Mouse (Mus musculus): ENCODE data around the gene Fam193b. TPM values are rescaled to one million over a fixed set of nuclear protein-coding genes. Genes with fewer than 3 reads are reported as not detected.

Fam193b gene
- polyA plus RNA-seq, 1 experiment from 2014 or later: 32.1 TPM

GRCm38 (mm10) chr13:55494257-55494656, 76.7 kb downstream of the Fam193b start:
- H3K4me2 ChIP-seq (ENCODE audit: low read depth, low read length): no peak overlapping the region
- H3K27ac ChIP-seq (replicated peaks; ENCODE audit: low read depth, low read length): no peak overlapping the region
- no peak overlapping the region for H3K9ac ChIP-seq (ENCODE audit: low read depth, low read length)
- H3K27me3 ChIP-seq (replicated peaks; ENCODE audit: control insufficient read depth, insufficient read depth, low read length): no peaks in the 10 kb centered on the region
- ATAC-seq (ENCODE audit: low read depth): no peak
- H3K4me3 ChIP-seq (ENCODE audit: low read depth, low read length): no peak overlapping the region
- no peaks in the 10 kb centered on the region for H3K9me3 ChIP-seq (ENCODE audit: control insufficient read depth, low read length)
- no peaks in the 10 kb centered on the region for H3K4me1 ChIP-seq (ENCODE audit: control insufficient read depth, insufficient read depth, low read length)
- WGBS: 32% methylated on average over 2 of the region's 2 CpGs
- DNase-seq (ENCODE audit: low spot score): no peak
- H3K36me3 ChIP-seq (ENCODE audit: control insufficient read depth, insufficient read depth, low read length): peaks cover 17% of the 10 kb centered on the region

Small RNA genes lying within 50 kb of the gene (microRNA-seq; reads per million reads assigned to microRNA genes)
- gene Mir6945 (ENCODE audit: borderline number of aligned reads): 1.5 reads per million

Other genes starting within 250 kb of the Fam193b start
- gene Rab24, start 249.2 kb downstream of the Fam193b start, polyA plus RNA-seq (2014; fragmentation: Nextera tagmentation; extraction: Ambion mirVana): 92.1 and 102 TPM in 2 replicates
- gene Mxd3, start 241.3 kb downstream of the Fam193b start, polyA plus RNA-seq (2014; fragmentation: Nextera tagmentation; extraction: Ambion mirVana): 36.0 and 39.4 TPM in 2 replicates
- 102 and 105 TPM in 2 replicates for gene Lman2, start 208.3 kb downstream of the Fam193b start, polyA plus RNA-seq (2014; fragmentation: Nextera tagmentation; extraction: Ambion mirVana)
- gene Rgs14, start 201.4 kb downstream of the Fam193b start, polyA plus RNA-seq (2014; fragmentation: Nextera tagmentation; extraction: Ambion mirVana): 1.3 and 3.3 TPM in 2 replicates
- not detected in 2 replicates for gene Slc34a1, start 172.9 kb downstream of the Fam193b start, polyA plus RNA-seq (2014; fragmentation: Nextera tagmentation; extraction: Ambion mirVana)
- gene Pfn3, start 155.9 kb downstream of the Fam193b start, polyA plus RNA-seq (2014; fragmentation: Nextera tagmentation; extraction: Ambion mirVana): 0.70 TPM in 1 of 2 replicates, not detected in the other
- gene F12, start 144.3 kb downstream of the Fam193b start, polyA plus RNA-seq (2014; fragmentation: Nextera tagmentation; extraction: Ambion mirVana): not detected in 2 replicates
- gene Grk6, start 126.0 kb downstream of the Fam193b start, polyA plus RNA-seq (2014; fragmentation: Nextera tagmentation; extraction: Ambion mirVana): 44.0 and 46.6 TPM in 2 replicates
- gene Prr7, start 106.9 kb downstream of the Fam193b start, polyA plus RNA-seq (2014; fragmentation: Nextera tagmentation; extraction: Ambion mirVana): 1.9 and 2.7 TPM in 2 replicates
- gene Dbn1, start 83.0 kb downstream of the Fam193b start, polyA plus RNA-seq (2014; fragmentation: Nextera tagmentation; extraction: Ambion mirVana): 141 and 167 TPM in 2 replicates
- gene Pdlim7, start 57.4 kb downstream of the Fam193b start, polyA plus RNA-seq (2014; fragmentation: Nextera tagmentation; extraction: Ambion mirVana): 194 and 204 TPM in 2 replicates
- 2.5 and 3.8 TPM in 2 replicates for gene Dok3, start 41.8 kb downstream of the Fam193b start, polyA plus RNA-seq (2014; fragmentation: Nextera tagmentation; extraction: Ambion mirVana)
- 56.6 and 69.5 TPM in 2 replicates for gene Ddx41, start 34.5 kb downstream of the Fam193b start, polyA plus RNA-seq (2014; fragmentation: Nextera tagmentation; extraction: Ambion mirVana)
- 66.2 and 85.4 TPM in 2 replicates for gene Tmed9, start 2.6 kb upstream of the Fam193b start, polyA plus RNA-seq (2014; fragmentation: Nextera tagmentation; extraction: Ambion mirVana)
- gene B4galt7, start 28.8 kb upstream of the Fam193b start, polyA plus RNA-seq (2014; fragmentation: Nextera tagmentation; extraction: Ambion mirVana): 9.3 and 10.3 TPM in 2 replicates
- gene Caml, start 51.9 kb upstream of the Fam193b start, polyA plus RNA-seq (2014; fragmentation: Nextera tagmentation; extraction: Ambion mirVana): 57.7 and 59.8 TPM in 2 replicates
- 32.0 and 38.7 TPM in 2 replicates for gene Ddx46, start 63.9 kb upstream of the Fam193b start, polyA plus RNA-seq (2014; fragmentation: Nextera tagmentation; extraction: Ambion mirVana)
- 57.5 and 60.8 TPM in 2 replicates for gene B230219D22Rik, start 122.0 kb upstream of the Fam193b start, polyA plus RNA-seq (2014; fragmentation: Nextera tagmentation; extraction: Ambion mirVana)
- 98.9 and 99.8 TPM in 2 replicates for gene Txndc15, start 143.5 kb upstream of the Fam193b start, polyA plus RNA-seq (2014; fragmentation: Nextera tagmentation; extraction: Ambion mirVana)
- gene Pcbd2, start 156.2 kb upstream of the Fam193b start, polyA plus RNA-seq (2014; fragmentation: Nextera tagmentation; extraction: Ambion mirVana): 45.2 and 49.2 TPM in 2 replicates
- gene Catsper3, start 213.4 kb upstream of the Fam193b start, polyA plus RNA-seq (2014; fragmentation: Nextera tagmentation; extraction: Ambion mirVana): not detected in 2 replicates